In the genomic region with DNA sequence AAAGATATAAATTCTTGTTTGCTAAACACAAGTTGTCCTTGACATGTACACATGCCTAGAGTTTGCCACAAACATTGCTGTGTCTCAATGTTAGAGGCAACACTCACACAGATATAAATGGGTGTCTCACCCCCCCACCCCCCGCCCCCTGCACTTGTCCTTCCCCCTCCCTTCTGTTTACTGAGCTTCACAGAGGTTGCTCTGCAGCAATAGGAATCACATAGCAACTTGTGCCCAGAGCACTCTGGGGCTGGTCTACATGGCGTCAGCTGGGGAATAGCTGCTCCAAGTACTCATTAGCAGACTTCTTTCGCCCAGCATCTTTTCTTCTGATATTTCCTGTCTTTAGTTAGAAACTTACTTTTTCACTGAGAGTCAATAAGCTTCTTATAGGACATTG, we compare ENCODE assay signal across 12 mouse cellular contexts. TPM values are rescaled to one million over a fixed set of nuclear protein-coding genes. Genes with fewer than 3 reads are reported as not detected.
A peak's percentile ranks its signal among the peaks of the same experiment; 100 is the strongest.
DNase-seq lines count a peak whose midpoint lies in the region; ATAC-seq and TF ChIP-seq lines count a peak whose summit lies in the region.
"Had no signal": no experiment of that assay in that cellular context is flagged by ENCODE, and none has a peak within 500 bp of the region (broad histone marks: within the 10 kb centered on the region; RNA-seq: fewer than 3 reads in every experiment).

No protein-coding gene starts in this region.

- H3K4me2 ChIP-seq in embryonic facial prominence, embryonic 13.5 days, result peak overlapping the region; percentile 91
- H3K4me2 ChIP-seq in hindbrain, embryonic 13.5 days, result peak overlapping the region; percentile 94
- H3K4me2 ChIP-seq in midbrain, embryonic 15.5 days, result peak overlapping the region; percentile 91

- no peak for TF ChIP-seq CTCF in layer of hippocampus, adult 2 months (conservative IDR thresholded peaks at IDR 0.05)

- no peak for DNase-seq in layer of hippocampus, adult 2 months (ENCODE audit: low spot score in 2 of 2)
- no peak for DNase-seq in layer of hippocampus, postnatal 10 days (ENCODE audit: low spot score in 2 of 2)
- DNase-seq in thymus, postnatal 36 days, result no peak
- DNase-seq in kidney, postnatal 36 days, result no peak
- no peak for DNase-seq in cerebellum, adult 8-10 months
- DNase-seq: cerebellum, postnatal 25 days; gastrocnemius, postnatal 10 days; right cerebral cortex, postnatal 25 days; thymus, postnatal 4 days had no signal

- peak overlapping the region; percentile 94; the same call in 1 of the 2 replicates for H3K27ac ChIP-seq in layer of hippocampus, adult 2 months
- H3K27ac ChIP-seq in embryonic facial prominence, embryonic 13.5 days, result no peak overlapping the region
- H3K27ac ChIP-seq in hindbrain, embryonic 13.5 days, result no peak overlapping the region
- no peak overlapping the region for H3K27ac ChIP-seq in midbrain, embryonic 15.5 days

- H3K4me3 ChIP-seq in layer of hippocampus, adult 2 months, result peak overlapping the region; percentile 77
- peak overlapping the region; percentile 55 for H3K4me3 ChIP-seq in embryonic facial prominence, embryonic 13.5 days
- peak overlapping the region; percentile 61 for H3K4me3 ChIP-seq in hindbrain, embryonic 13.5 days
- peak overlapping the region; percentile 72 for H3K4me3 ChIP-seq in midbrain, embryonic 15.5 days

- no peaks in the 10 kb centered on the region for H3K27me3 ChIP-seq in embryonic facial prominence, embryonic 13.5 days
- peaks cover 13% of the 10 kb centered on the region for H3K27me3 ChIP-seq in hindbrain, embryonic 13.5 days
- H3K27me3 ChIP-seq in midbrain, embryonic 15.5 days (replicated peaks), result peaks cover 3% of the 10 kb centered on the region; the same call in 1 of the 2 replicates

- H3K9ac ChIP-seq in embryonic facial prominence, embryonic 13.5 days, result 0 out of 2 replicates have a peak overlapping the region, but pooled peaks have one; percentile 17
- H3K9ac ChIP-seq in hindbrain, embryonic 13.5 days, result no peak overlapping the region
- no peak overlapping the region for H3K9ac ChIP-seq in midbrain, embryonic 15.5 days

- no peak for ATAC-seq in embryonic facial prominence, embryonic 13.5 days (ENCODE audit: insufficient number of reproducible peaks, insufficient read depth, low FRiP score, low TSS enrichment, low read depth)
- no peak for ATAC-seq in hindbrain, embryonic 13.5 days (ENCODE audit: low FRiP score)
- ATAC-seq in midbrain, embryonic 15.5 days (replicated peaks), result no peak

- no peaks in the 10 kb centered on the region for H3K9me3 ChIP-seq in embryonic facial prominence, embryonic 13.5 days
- H3K9me3 ChIP-seq in hindbrain, embryonic 13.5 days, result no peaks in the 10 kb centered on the region
- H3K9me3 ChIP-seq in midbrain, embryonic 15.5 days, result no peaks in the 10 kb centered on the region

- H3K36me3 ChIP-seq in embryonic facial prominence, embryonic 13.5 days, result peaks cover 11% of the 10 kb centered on the region
- no peaks in the 10 kb centered on the region for H3K36me3 ChIP-seq in hindbrain, embryonic 13.5 days
- H3K36me3 ChIP-seq in midbrain, embryonic 15.5 days (replicated peaks), result no peaks in the 10 kb centered on the region

- 62% methylated on average over 3 of the region's 3 CpGs for WGBS in embryonic facial prominence, embryonic 13.5 days
- WGBS in hindbrain, embryonic 13.5 days, result 73% methylated on average over 3 of the region's 3 CpGs
- 67% methylated on average over 3 of the region's 3 CpGs for WGBS in midbrain, embryonic 15.5 days

- peaks cover 22% of the 10 kb centered on the region for H3K4me1 ChIP-seq in embryonic facial prominence, embryonic 13.5 days
- peaks cover 23% of the 10 kb centered on the region for H3K4me1 ChIP-seq in hindbrain, embryonic 13.5 days (replicated peaks)
- H3K4me1 ChIP-seq in midbrain, embryonic 15.5 days, result peaks cover 16% of the 10 kb centered on the region

RNA-seq across cellular contexts. Expression of gene Kcnj2, which starts 1.8 kb away (rescaled TPM):
- 10 to 100 TPM in 1 of 2 experiments, 1 to 10 TPM in 1; 9.6 to 10.2 TPM for total RNA-seq in layer of hippocampus, adult 2 months (2021)
- total RNA-seq in layer of hippocampus, postnatal 10 days (2021), result 1 to 10 TPM; 5.4 to 5.9 TPM
- 5.0 and 5.4 TPM in 2 replicates for polyA plus RNA-seq in embryonic facial prominence, embryonic 13.5 days (2015; fragmentation: Nextera tagmentation; extraction: Ambion mirVana)
- polyA plus RNA-seq in hindbrain, embryonic 13.5 days (2015; fragmentation: Nextera tagmentation; extraction: Ambion mirVana), result 1.1 and 1.4 TPM in 2 replicates
- 1.2 and 1.6 TPM in 2 replicates for polyA plus RNA-seq in midbrain, embryonic 15.5 days (2015; fragmentation: Nextera tagmentation; extraction: Ambion mirVana)
